Comparison of ENCODE assay signal across 28 mouse cellular contexts in genomic region chr4:150128571-150128970, GRCm38 (mm10). TPM values are rescaled to one million over a fixed set of nuclear protein-coding genes. Genes with fewer than 3 reads are reported as not detected.
A peak's percentile ranks its signal among the peaks of the same experiment; 100 is the strongest.
DNase-seq lines count a peak whose midpoint lies in the region; ATAC-seq and TF ChIP-seq lines count a peak whose summit lies in the region.
"Had no signal": no experiment of that assay in that cellular context is flagged by ENCODE, and none has a peak within 500 bp of the region (broad histone marks: within the 10 kb centered on the region; RNA-seq: fewer than 3 reads in every experiment).

No protein-coding gene starts in this region.

- peak overlapping the region; percentile 74 for H3K27ac ChIP-seq in embryonic facial prominence, embryonic 10.5 days (replicated peaks)
- H3K27ac ChIP-seq in liver, postnatal 0 days (ENCODE audit: low read depth): 0 out of 2 replicates have a peak overlapping the region, but pooled peaks have one; percentile 16
- H3K27ac ChIP-seq: embryonic facial prominence, embryonic 15.5 days; forebrain, embryonic 10.5 days; hindbrain, embryonic 14.5 days; limb, embryonic 15.5 days; midbrain, embryonic 13.5 days; neural tube, embryonic 13.5 days had no signal

- 50% methylated on average over 8 of the region's 8 CpGs for WGBS in embryonic facial prominence, embryonic 10.5 days
- 76% methylated on average over 8 of the region's 8 CpGs for WGBS in liver, postnatal 0 days (ENCODE audit: insufficient replicate concordance)

- H3K9ac ChIP-seq in liver, postnatal 0 days (replicated peaks): no peak overlapping the region
- H3K9ac ChIP-seq: embryonic facial prominence, embryonic 15.5 days; forebrain, postnatal 0 days; hindbrain, embryonic 14.5 days; limb, embryonic 15.5 days; midbrain, embryonic 13.5 days; neural tube, embryonic 13.5 days had no signal

- no peak for TF ChIP-seq EP300 in liver, postnatal 0 days (IDR thresholded peaks at IDR 0.05; ENCODE audit: low read depth)

- no peak overlapping the region for H3K4me3 ChIP-seq in embryonic facial prominence, embryonic 10.5 days
- no peak overlapping the region for H3K4me3 ChIP-seq in liver, postnatal 0 days (ENCODE audit: low read depth, low read length)
- H3K4me3 ChIP-seq: embryonic facial prominence, embryonic 15.5 days; forebrain, embryonic 10.5 days; limb, embryonic 15.5 days; midbrain, embryonic 13.5 days; neural tube, embryonic 13.5 days had no signal

- no peak overlapping the region for H3K4me2 ChIP-seq in liver, postnatal 0 days (ENCODE audit: low read depth, low read length)
- H3K4me2 ChIP-seq: embryonic facial prominence, embryonic 15.5 days; heart, embryonic 11.5 days; hindbrain, embryonic 14.5 days; limb, embryonic 15.5 days; midbrain, embryonic 13.5 days; neural tube, embryonic 13.5 days had no signal

- no peaks in the 10 kb centered on the region for H3K36me3 ChIP-seq in embryonic facial prominence, embryonic 10.5 days (replicated peaks)
- H3K36me3 ChIP-seq in liver, postnatal 0 days (replicated peaks; ENCODE audit: insufficient read depth, low read length): no peaks in the 10 kb centered on the region
- H3K36me3 ChIP-seq: embryonic facial prominence, embryonic 15.5 days; forebrain, embryonic 10.5 days; limb, embryonic 15.5 days; midbrain, embryonic 13.5 days; neural tube, embryonic 13.5 days had no signal

- ATAC-seq in liver, postnatal 0 days: no peak
- ATAC-seq: forebrain, postnatal 0 days; lung, postnatal 0 days; midbrain, embryonic 13.5 days had no signal

- intact Hi-C loops in heart, postnatal 25 days (cut with DNase I): no loop called here

- peak; percentile 82 for DNase-seq in heart, adult 11 months
- DNase-seq in heart, postnatal 25 days (ENCODE audit: low spot score): no peak
- DNase-seq in kidney, postnatal 25 days: peak; percentile 52 to 77
- DNase-seq in kidney, postnatal 4 days: no peak
- DNase-seq in embryonic facial prominence, embryonic 10.5 days (ENCODE audit: low spot score): peak; percentile 46
- DNase-seq in liver, postnatal 0 days: no peak
- no peak for DNase-seq in retina, postnatal 1 day
- DNase-seq: adrenal gland, postnatal 14 days; cerebellum, adult 11-12 months; forebrain, postnatal 0 days; heart, postnatal 10 days had no signal

- no peaks in the 10 kb centered on the region for H3K9me3 ChIP-seq in embryonic facial prominence, embryonic 10.5 days
- H3K9me3 ChIP-seq in liver, postnatal 0 days (ENCODE audit: low read length): no peaks in the 10 kb centered on the region
- H3K9me3 ChIP-seq: embryonic facial prominence, embryonic 15.5 days; forebrain, embryonic 10.5 days; limb, embryonic 15.5 days; midbrain, embryonic 13.5 days; neural tube, embryonic 13.5 days had no signal

- H3K27me3 ChIP-seq in embryonic facial prominence, embryonic 10.5 days (replicated peaks; ENCODE audit: low read depth, poor library complexity, severe bottlenecking): peaks cover 2% of the 10 kb centered on the region
- H3K27me3 ChIP-seq in liver, postnatal 0 days (ENCODE audit: insufficient read depth, low read length): no peaks in the 10 kb centered on the region
- H3K27me3 ChIP-seq: CH12.LX; embryonic facial prominence, embryonic 15.5 days; limb, embryonic 15.5 days; midbrain, embryonic 13.5 days; neural tube, embryonic 13.5 days had no signal

- no peak for TF ChIP-seq CTCF in liver, postnatal 0 days (IDR thresholded peaks at IDR 0.05; ENCODE audit: low read depth)

- H3K4me1 ChIP-seq in embryonic facial prominence, embryonic 10.5 days: peaks cover 39% of the 10 kb centered on the region
- H3K4me1 ChIP-seq in liver, postnatal 0 days (ENCODE audit: insufficient read depth): peaks cover 5% of the 10 kb centered on the region; the same call in 1 of the 2 replicates

RNA-seq across cellular contexts. Expression of gene Slc2a5, which starts 9.5 kb away (rescaled TPM):
- under 1 TPM in 1 of 2 experiments, not detected in 1; 0.31 TPM for total RNA-seq in heart, postnatal 25 days (2021)
- 1.4 and 1.7 TPM in 2 replicates for polyA plus RNA-seq in embryonic facial prominence, embryonic 10.5 days (2016; fragmentation: Nextera tagmentation; extraction: Ambion mirVana)
- polyA plus RNA-seq in liver, postnatal 0 days (2015; fragmentation: Nextera tagmentation; extraction: Ambion mirVana): 0.16 and 0.22 TPM in 2 replicates
- total RNA-seq: megakaryocyte progenitor cell, adult 5-6 weeks had no signal

RNA-seq across cellular contexts. Expression of gene Slc2a7, which starts 20.2 kb away (rescaled TPM):
- total RNA-seq in heart, postnatal 25 days (2021): not detected
- polyA plus RNA-seq in embryonic facial prominence, embryonic 10.5 days (2016; fragmentation: Nextera tagmentation; extraction: Ambion mirVana): not detected in 2 replicates
- not detected in 2 replicates for polyA plus RNA-seq in liver, postnatal 0 days (2015; fragmentation: Nextera tagmentation; extraction: Ambion mirVana)
- total RNA-seq: adrenal gland, postnatal 14 days; forebrain, postnatal 0 days; heart, postnatal 10 days; layer of hippocampus, adult 18-20 months; layer of hippocampus, postnatal 25 days; left cerebral cortex, postnatal 10 days; MEL had no signal
- polyA plus RNA-seq: brain, embryonic 14.5 days; embryonic facial prominence, embryonic 15.5 days; forebrain, embryonic 10.5 days; forebrain, postnatal 0 days; gonadal fat pad, adult 2 months; heart, embryonic 11.5 days; hindbrain, embryonic 14.5 days; intestine, embryonic 14.5 days; limb, embryonic 15.5 days; lung, postnatal 0 days; midbrain, embryonic 13.5 days; neural tube, embryonic 13.5 days had no signal

RNA-seq across cellular contexts. Expression of gene Gpr157, which starts 41.4 kb away (rescaled TPM):
- 10 to 100 TPM; 34.8 to 37.8 TPM for total RNA-seq in heart, postnatal 25 days (2021)
- polyA plus RNA-seq in embryonic facial prominence, embryonic 10.5 days (2016; fragmentation: Nextera tagmentation; extraction: Ambion mirVana): 0.49 and 0.55 TPM in 2 replicates
- 0.33 and 0.38 TPM in 2 replicates for polyA plus RNA-seq in liver, postnatal 0 days (2015; fragmentation: Nextera tagmentation; extraction: Ambion mirVana)

Comparison
In these comparisons a context has a peak if more than half of its experiments do, and no peak if none do; other contexts are left out.
1. DNase-seq: peak in heart, adult 11 months (single experiment), kidney, postnatal 25 days (2 of 2) and embryonic facial prominence, embryonic 10.5 days (single experiment); none in heart, postnatal 25 days (single experiment), kidney, postnatal 4 days (0 of 2), liver, postnatal 0 days (single experiment) and retina, postnatal 1 day (single experiment).